In the genomic region with DNA sequence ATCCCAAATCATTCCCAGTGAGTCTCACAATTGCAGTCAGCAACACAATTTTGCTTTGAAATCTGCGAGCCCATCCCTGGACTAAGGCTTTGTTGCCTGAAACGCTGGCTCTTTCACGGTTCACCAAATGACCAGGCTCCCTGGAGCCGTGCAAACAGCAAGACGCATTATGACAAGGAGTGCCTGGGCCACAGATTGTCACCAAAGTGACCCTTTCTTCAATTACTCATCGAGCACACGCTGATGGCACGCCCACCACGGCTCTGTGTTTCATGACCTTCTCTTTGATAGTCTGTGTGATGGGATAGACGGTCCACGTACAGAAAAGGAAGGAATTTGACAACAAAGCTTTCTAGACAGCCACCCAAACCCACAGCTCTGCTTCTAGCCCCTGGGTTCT, we compare ENCODE assay signal across 15 mouse cellular contexts.
"Had no signal": no experiment of that assay in that cellular context is flagged by ENCODE, and none has a peak within 500 bp of the region (broad histone marks: within the 10 kb centered on the region; RNA-seq: fewer than 3 reads in every experiment).

No protein-coding gene starts in this region.

- ATAC-seq: lung, postnatal 0 days had no signal

- H3K9ac ChIP-seq: liver, embryonic 15.5 days; neural tube, embryonic 15.5 days had no signal

- H3K27me3 ChIP-seq: liver, embryonic 15.5 days; neural tube, embryonic 15.5 days had no signal

- DNase-seq: kidney, postnatal 25 days; lung, adult 2 months; lung, postnatal 36 days; right cerebral cortex, postnatal 4 days; spleen, adult 18-20 months; thymus, adult 18-20 months; thymus, postnatal 14 days had no signal

- H3K36me3 ChIP-seq: liver, embryonic 15.5 days; neural tube, embryonic 15.5 days had no signal

- H3K4me3 ChIP-seq: left cerebral cortex, adult 2 months; limb, embryonic 10.5 days; liver, embryonic 15.5 days; midbrain, embryonic 10.5 days; myocyte; neural tube, embryonic 15.5 days had no signal

- H3K9me3 ChIP-seq: limb, embryonic 10.5 days; liver, embryonic 15.5 days; midbrain, embryonic 10.5 days; neural tube, embryonic 15.5 days had no signal

- H3K4me2 ChIP-seq: liver, embryonic 11.5 days; liver, embryonic 15.5 days; neural tube, embryonic 15.5 days had no signal

- H3K4me1 ChIP-seq: midbrain, embryonic 10.5 days had no signal

- H3K27ac ChIP-seq: left cerebral cortex, adult 2 months; limb, embryonic 10.5 days; liver, embryonic 15.5 days; midbrain, embryonic 10.5 days; neural tube, embryonic 15.5 days had no signal
